Mouse (Mus musculus) mesoderm, embryonic 11.5 days (tissue): ENCODE results near the gene Rbak.
"Not testable (repeated sequence)": the region's sequence is repeated elsewhere in the genome, so short reads cannot be mapped to it uniquely, and the experiment has no call there.

Experiments used
- DNase-seq: peaks from one replicate; pipeline ENCODE4 v3.0.0-alpha.2; 2012; ENCODE audit warnings: low read depth, low spot score

Gene Rbak

DNA sequence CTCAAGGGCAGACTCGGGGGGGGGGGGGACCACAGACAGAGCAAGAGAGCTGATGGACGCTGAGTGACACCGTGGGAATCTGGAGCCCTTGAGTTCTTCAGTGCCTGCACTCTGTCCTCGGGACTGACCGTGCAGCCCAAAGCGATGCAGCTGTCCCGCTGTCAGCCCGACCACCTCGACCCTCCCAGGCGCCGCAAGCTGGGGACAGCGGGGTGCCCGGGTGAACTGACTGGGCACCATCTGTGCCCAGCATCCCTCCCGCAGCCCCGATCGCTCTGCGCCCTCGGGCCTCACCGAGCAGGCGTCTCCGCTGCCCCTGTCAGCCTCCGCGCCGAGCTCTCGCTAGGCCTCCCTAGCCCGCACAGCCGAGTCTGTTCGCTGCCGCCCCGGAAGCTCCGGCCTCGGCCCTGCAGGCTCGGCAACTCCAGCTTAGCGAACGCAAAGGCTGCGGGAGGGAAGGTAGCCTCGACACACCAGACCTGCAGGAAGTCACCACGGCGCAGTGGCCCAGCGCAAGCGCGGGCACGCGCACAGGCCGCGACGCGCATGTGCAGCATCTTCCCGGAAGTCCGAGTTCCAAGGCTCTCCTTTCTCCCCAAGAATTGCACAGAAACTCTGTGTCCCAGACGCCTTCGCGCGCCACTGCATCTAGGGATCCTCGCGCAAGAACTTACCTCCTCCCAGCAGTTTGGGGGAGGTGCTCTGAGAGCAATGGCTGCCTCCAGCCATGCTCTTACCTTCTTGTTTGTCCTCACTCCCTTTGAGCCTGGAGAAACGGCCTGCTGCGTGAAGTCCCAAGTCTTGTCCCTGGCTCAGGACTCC, at the start of gene Rbak, which contains the start of gene Spdye4b:
Gene Rbak (minus strand): TSS at position 521 of the 822 bp plus-strand sequence.
Gene Spdye4b (plus strand): TSS at position 763 of the 822 bp plus-strand sequence.
- peak; percentile 96 for DNase-seq

DNA sequence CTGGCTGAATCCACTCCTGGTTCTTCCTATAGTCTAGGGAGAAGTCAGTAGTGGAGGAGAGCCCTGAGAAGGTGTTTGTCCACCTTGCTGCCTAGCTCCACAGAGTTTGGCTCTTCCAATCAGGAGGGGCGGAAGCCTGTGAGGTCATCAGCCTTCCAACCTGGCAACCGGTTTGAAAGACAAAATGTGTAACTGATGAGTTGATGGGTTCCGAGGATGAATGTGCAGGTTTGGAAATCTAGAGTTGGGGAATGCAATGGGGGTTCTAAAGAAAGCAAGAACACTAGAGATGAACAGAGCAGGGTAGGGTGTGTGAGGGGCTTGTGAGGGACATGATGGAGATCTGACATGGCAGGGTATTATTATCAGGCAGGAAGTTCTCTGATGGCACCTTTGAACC, 46.2 kb upstream of the Rbak start, which contains the start of gene Spdye4a:
Gene Spdye4a (minus strand): TSS at position 101 of the 400 bp plus-strand sequence.
- no peak for DNase-seq

DNA sequence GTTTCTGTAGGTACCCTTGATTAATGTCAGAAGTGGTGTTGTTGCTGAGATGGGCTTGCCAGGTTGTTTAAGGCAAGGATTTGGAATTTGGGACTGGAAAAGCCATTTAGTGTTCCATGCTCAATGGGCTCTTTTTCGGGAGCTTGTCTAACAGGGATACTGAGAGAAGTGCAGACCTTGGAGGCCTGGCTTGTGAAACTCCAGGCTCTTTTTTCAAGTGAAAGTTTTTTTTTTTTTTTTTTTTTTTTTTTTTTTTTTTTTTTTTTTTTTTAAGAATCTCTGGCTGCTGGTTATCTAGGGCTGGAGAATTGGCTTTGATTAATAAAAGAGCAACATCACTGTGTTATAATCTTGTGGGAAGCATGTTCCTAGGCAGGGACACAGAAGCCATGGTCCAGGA, 41.7 kb upstream of the Rbak start:
- DNase-seq, result no peak

DNA sequence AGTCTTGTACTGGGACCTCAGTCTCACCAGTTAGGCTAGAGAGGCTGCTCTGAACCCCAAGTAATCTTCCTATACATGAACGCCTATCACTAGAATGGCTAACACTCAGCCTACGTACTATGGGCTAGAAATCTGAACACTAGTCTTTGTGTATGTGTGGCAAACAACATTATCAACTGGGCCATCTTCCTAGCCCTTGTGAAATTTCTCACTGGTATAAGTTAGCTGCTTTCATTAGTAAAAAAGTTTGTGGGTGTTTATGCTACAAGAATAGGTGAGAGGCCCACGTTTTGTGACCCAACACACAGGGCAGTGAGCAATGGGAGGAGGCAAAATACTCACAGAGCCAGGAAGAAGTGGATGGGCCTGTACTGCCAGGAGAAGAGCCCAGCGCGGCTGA, 40.4 kb upstream of the Rbak start:
- DNase-seq, result no peak

DNA sequence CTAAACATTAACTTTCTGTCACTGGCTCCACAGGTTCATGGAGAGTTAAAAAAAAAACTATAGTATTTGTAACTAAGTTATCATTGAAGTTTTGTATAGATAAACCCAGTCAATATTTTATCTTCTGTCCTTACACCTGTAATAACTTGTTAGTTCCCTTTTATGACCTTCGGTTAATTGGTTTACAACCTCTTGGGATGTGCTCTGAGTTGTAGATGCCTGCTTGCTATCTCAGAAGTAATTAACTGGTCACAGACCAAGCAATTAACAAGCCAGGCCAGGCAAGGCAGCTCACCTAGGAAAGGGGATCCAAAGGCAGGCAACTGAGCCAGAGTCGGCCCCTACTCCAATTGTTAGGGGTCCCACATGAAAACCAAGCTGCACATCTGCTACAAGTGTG, 33.3 kb upstream of the Rbak start:
- DNase-seq, result no peak

DNA sequence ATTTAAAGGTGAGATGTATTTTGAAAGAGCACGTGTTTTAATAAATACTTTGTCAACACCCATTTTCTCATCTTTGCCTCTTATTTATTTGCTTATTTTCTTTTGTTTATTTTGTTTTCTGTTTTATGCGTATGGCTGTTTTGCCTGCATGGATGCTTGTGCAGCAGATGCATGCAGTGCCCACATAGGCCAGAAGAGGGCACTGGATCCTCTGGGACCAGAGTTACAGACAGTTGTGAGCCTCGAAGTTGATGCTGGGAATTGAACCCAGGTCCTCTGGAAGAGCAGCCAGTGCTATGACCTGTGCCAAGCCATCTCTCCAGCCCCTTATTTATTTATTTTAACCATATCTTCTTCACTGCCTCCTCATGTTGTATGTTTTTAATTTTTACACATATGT, 24.4 kb upstream of the Rbak start:
- DNase-seq, result no peak

DNA sequence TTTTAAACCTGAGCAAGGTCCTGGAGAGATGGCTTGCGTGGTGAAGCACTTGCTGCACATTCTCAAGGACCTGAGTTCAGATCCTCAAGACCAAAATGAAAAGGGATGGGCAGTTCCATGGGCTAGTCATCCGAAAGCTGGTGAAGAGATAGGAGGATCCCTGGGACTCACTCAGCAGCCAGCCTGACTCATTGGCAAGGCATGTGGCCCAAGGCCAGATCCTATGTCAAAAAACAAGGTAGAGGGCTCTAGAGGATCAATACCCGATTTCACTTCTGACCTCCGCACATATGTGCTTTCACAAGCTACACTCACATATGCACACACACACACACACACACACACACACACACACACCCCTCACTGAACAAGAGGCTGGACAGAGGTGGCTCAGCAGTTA, 15.9 kb upstream of the Rbak start:
- no peak for DNase-seq

DNA sequence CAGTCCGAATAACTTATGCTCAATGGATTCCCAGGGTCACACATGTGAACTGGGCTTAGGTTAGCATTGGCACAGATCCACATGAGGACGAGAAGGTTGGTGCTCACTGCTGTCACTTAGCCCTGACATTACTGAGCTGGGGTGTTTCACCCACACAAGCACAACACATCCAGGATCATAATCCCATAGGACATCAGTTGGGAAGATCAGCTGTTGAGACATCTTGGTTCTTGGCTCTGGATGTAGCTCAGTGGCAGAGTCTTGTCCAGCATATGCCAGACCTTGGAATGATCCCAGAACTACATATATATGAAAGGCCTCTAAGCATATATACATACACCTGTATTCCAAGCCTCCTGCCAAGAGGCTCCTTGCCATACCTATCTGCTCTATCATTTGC, 14.6 kb upstream of the Rbak start:
- DNase-seq, result no peak

DNA sequence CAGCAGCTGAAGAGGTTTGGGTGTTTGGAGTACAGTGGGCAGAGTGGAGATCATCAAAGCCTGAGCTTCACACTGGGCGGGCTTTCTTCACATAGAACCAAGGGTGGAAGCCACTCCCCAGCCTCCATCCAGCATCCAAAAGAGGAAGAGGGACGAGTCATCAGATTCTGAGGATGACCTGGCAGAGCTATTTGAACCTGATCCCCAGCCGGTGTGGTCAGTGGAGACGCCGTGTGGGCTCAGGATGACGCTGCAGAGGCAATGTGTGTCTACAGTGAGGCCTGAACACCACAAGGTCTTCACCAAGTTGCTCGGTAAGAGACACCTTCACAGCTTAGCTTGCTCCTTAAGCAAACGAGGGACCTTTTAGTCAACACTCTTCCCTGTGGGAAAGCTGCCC, 14.2 kb upstream of the Rbak start:
- not testable (repeated sequence) for DNase-seq

DNA sequence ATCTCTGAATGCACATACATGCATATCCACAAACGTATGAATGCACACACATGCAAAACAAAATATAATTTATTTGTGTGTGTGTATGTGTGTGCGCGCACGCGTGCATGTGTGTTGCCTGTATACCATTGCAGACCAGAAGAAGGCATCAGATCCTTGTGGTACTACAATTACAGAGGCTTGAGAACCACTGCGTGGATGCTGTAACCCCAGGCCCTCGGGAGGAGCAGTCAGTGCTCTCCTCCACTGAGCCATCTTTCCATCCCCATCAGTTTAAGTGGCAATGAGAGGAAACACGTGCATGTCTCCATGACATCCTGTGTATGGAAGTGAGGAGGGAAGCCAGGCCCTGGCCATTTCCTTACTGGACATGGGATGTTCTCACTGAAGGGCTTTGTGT, 12.2 kb upstream of the Rbak start:
- DNase-seq, result no peak

DNA sequence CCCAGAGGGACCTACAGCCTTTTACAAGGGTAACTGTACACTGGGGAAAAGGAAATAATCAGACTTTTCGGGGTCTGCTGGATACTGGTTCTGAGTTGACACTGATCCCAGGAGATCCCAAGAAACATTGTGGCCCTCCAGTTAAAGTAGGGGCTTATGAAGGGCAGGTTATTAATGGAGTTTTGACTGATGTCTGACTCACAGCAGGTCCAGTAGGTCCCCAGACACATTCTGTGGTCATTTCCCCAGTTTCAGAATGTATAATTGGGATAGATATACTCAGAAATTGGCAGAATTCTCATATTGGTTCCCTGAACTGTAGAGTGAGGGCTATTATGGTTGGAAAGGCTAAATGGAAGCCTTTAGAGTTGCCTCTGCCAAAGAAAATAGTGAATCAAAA, 7.4 kb upstream of the Rbak start:
- DNase-seq, result not testable (repeated sequence)

DNA sequence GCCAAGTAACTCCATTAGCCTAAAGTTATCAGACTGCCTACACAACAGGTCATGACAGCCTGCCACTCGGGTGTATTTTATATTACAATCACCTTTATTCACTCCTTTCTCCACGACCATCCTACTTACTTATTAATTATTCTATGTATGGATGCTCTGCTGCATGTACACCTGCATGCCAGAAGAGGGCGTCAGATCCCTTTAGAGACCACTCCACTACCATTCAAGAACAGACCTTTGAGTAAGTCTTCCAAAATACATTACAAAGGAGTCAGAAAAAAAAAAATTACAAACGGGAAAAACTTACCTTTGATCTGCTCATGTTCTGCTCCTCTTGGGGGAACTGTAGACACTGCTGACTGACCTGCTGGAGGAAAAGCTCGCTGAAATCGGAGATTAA, 1.4 kb downstream of the Rbak start:
- DNase-seq, result peak; percentile 28

DNA sequence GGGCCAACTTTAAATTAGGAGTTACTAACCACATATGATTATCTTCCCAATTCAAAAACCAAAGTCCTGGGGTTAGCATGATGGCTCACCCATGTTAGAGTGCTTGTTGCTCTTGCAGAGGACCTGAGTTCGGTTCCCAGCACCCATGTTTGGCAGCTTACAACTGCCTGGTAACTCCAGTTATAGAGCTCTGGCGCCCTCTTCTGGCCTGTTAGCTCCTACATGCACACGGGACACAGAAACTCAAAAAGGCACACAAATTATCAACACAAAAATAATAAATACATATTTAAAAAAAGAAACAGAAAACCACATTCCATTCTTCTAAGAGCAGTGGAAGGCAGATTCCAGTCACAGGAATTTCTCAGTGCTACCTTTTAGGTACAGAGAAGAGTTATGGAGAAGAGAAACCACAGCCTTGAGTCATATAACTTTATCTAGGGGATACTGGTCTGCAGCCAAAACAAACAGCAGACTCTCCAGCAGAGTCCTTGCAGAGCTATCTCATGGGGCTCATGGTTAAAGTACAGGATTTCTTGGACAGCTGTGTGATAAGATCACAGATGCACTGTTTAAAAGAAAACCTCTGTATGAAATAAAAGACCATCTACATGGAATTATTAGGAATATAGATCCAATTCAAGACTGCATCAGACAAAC, 2.9 kb downstream of the Rbak start:
- DNase-seq, result no peak

DNA sequence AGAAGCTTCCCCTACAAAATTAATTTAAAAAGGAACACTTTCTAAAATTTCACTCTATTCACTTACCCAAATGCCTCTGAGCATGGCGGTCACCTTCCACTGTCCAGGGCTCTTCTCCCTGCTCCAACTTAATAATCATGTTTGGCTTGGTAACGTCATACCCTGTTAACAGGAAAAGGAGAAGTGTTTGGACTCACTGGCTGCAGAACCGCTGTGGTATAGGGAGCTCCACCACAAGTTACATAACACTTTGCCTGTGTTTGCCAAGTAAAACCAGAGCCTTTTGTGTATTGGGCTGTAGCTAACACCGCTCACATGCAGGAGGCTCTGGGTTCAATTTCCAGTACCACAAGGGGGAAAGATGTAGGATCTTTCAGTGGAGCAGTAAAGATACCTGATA, 4.6 kb downstream of the Rbak start:
- no peak for DNase-seq

DNA sequence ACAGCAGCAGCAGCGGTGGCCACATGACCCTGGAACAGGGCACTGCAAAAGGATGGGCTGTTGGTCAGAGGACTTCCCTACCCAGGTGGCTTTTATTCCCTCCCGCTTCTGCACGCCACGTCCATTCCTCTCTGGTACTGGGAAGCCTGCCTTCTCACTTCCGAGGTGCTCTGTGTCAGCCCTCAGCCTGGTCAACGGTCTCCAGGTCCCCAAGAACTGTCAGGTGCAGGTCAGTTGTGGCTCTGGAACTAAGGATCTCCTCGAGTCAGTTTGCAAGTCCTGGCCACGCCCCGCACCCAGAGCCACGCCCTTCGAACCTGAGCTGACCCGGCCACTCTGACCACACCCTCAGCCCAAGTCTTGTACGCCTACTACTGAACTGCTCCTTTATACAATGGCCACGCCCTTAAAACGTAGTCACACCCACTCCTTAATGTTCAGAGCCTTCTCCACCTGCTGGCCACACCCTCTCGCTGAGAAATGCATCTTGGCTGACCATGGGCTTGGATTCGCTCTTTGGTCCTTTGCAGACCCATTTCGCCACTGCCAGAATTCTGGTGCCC, 15.0 kb downstream of the Rbak start:
- no peak for DNase-seq

DNA sequence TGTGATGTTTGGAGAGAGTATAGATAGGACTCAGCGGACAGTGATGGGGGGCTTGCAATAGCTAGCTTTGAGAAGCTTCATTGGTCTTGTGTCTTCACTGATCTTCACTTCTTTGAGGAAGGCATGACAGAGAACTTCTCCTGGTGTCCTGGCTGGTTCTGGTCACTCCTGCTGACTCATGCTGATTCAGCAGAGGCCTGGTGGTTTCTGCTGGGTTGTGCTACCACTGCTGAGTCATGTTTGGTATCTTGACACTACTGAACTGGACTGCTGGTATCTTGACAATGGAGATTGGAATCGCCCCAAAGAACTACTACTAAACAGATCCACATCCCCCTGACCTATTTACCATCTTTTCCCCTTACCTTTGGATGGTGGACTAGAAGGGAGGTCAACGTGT, 25.0 kb downstream of the Rbak start:
- no peak for DNase-seq

DNA sequence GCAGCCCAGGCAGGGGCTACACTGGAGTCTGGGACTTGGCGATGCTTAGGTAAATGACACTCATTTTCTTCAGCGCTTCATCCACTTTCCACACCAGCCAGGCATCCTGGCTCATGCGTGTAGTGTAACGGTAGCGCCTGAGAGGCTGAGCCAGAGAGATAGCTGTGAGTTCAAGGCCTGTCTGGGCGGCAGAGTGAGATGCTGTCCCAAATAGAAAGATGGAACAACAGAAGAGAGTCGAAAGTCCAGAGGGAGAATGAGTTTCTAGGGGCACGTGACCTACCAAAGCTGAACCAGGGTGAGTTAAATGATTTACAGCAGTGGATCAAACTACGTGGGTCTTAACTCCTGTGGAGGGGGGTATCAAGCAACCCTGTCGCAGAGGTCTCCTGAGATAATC, 26.8 kb downstream of the Rbak start:
- DNase-seq, result no peak

DNA sequence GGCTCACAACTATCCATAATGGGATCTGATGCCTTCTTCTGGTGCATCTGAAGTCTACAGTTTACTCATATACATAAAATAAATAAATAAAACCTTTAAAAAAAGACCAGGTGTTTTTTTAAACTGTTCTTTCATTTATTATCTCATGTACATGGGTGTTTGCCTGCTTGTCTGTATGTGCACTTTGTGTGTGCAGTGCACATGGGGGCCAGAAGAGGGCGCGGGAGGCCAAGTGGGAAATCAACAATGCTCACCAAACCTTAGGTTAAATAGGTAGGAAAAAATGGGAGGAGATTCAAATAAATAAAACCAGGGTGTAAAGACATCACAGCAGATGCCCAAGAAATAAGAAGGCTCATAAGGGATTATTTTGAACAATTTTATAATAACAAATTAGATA, 30.5 kb downstream of the Rbak start:
- DNase-seq, result no peak

DNA sequence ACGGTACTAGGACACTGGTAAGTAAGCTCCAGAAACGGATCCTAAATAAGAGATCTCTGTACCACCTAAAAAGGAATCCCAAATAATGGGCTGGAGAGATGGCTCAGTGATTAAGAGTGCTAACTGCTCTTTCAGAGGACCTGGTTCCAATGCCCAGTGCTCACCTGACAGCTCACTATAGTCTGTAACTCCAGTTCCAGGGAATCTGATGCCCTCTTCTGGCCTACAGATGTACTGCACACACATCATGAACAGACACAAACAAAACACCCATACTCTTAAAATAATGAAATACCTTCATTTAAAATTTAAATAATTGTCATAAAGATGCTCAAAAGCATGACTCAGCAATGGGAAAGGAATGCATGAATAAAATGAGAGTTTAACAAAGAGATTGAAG, 31.0 kb downstream of the Rbak start:
- no peak for DNase-seq

DNA sequence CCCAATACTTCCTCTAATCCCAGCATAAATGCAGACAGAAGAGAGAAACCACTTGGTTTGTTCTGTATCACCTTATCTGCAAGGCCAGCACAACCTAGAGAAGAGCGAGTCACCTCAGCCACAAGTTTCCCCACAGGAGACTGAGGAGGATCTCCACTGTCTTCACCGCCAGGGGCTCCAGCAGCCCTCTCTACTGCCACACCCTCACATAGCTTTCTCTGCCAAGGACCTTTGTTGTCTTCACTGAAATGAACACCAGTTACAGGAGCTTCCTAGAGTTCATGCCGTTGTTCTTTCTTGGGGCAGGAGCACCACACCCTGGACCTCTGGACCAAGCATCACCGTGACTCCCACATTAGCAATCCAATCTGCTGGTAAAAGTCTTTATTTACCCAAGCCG, 31.9 kb downstream of the Rbak start:
- no peak for DNase-seq

DNA sequence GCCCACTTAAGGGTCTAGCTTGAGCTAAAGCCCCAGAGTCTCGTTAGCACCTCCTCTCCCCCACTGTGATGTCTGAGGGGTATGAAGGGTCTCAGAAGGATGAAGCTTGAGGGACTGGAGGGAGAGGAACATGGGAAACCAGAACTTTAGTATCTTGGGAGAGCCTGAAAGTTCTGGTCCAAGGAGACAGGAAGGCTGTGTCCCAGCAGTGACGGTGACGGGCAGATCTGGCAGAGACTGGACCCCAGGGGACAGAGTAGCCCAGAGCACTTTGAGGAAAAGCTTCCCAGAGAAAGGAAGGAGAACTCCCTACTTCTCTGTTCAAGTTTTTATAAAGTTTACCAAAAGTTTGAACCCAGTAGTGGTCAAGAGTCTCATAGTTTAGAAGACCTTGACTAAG, 33.1 kb downstream of the Rbak start, which contains the start of gene Olfr718-ps1:
Gene Olfr718-ps1 (minus strand): TSS at position 101 of the 400 bp plus-strand sequence.
- DNase-seq, result no peak

DNA sequence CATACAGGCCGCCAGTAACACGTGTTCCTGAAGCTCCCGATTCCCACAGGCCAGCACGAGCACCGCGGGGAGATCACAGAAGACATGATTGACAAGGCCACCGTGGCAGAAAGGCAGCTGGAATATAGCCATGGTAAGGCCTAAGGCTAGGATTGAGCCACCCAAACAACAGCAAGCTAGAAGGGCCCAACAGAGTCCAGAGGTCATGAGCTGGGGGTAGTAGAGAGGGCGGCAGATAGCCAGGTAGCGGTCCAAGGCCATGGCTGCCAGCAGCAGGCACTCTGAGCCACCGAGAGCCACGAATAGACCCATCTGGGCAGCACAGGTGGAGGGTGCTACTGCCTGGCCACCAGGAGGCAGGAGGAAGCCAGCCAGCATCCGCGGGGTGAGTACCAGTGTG, 43.0 kb downstream of the Rbak start:
- DNase-seq, result no peak

DNA sequence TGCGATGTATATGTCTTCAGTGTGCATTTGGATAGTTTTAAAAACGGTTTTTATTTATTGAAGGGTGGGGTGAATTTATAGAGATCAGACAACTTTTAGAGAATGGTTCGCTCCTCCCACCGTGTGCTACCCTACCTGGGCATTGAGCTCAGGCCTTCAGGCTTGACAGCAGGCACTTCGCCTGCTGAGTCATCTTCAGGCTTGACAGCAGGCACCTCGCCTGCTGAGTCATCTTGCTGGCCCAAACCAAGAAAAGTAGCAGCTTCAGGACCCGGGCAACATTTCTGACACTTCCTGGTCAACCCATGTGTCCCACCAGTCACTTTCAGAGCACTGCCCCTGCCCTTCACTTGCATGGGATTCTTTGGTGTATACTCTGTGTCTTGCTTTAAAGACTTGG, 45.5 kb downstream of the Rbak start:
- no peak for DNase-seq
